Mouse (Mus musculus): ENCODE measurements around the gene Flt1. TPM values are rescaled to one million over a fixed set of nuclear protein-coding genes. Genes with fewer than 3 reads are reported as not detected.

Flt1 gene
- total RNA-seq, 1 experiment = 5.1 TPM

GRCm38 (mm10) chr5:147704890-147705289 is 20.9 kb downstream of the Flt1 start:
- Histone ChIP-seq H3K27ac (ENCODE audit: insufficient read depth, low read depth, low read length, poor library complexity, severe bottlenecking) (no peak overlapping the region), H3K4me3 (ENCODE audit: insufficient read depth in 1 of 2, low read depth in 1 of 2, low read length in 2 of 2, poor library complexity in 1 of 2, severe bottlenecking in 1 of 2) (no peak overlapping the region), H3K9ac (ENCODE audit: insufficient read depth, low read depth, low read length, poor library complexity, severe bottlenecking) (no peak overlapping the region), H3K4me1 (ENCODE audit: control insufficient read depth in 2 of 2, insufficient read depth in 2 of 2, low read length in 2 of 2, poor library complexity in 1 of 2) (peaks cover 0 to 2% of the 10 kb centered on the region in 2 experiments; a peak in 1 of 4 replicates), H3K36me3 (ENCODE audit: control insufficient read depth, insufficient read depth, low read length, poor library complexity, severe bottlenecking) (no peaks in the 10 kb centered on the region), H3K9me3 (ENCODE audit: control insufficient read depth, insufficient read depth, low read depth, low read length) (no peaks in the 10 kb centered on the region)
- in situ Hi-C loops (cut with MboI; ENCODE audit: low sequenced_read_pairs in 2 of 2, unreplicated experiment in 2 of 2) = no loop called here
- TF ChIP-seq CHD2 (IDR thresholded peaks at IDR 0.05; ENCODE audit: low read depth, low read length) = no peak
- no peak for TF ChIP-seq HCFC1 (IDR thresholded peaks at IDR 0.05; ENCODE audit: borderline replicate concordance, insufficient read depth, low read length)
- TF ChIP-seq ZC3H11A (IDR thresholded peaks at IDR 0.05; ENCODE audit: borderline replicate concordance, low read depth, low read length) = no peak
- TF ChIP-seq ZNF384 (IDR thresholded peaks at IDR 0.05; ENCODE audit: low read depth, low read length) = no peak
- TF ChIP-seq MAFK (IDR thresholded peaks at IDR 0.05; ENCODE audit: insufficient read depth, low read depth, low read length) = no peak
- no peak for DNase-seq (ENCODE audit: low read depth, low spot score)

GRCm38 (mm10) chr5:147702423-147702822 is 23.4 kb downstream of the Flt1 start:
- TF ChIP-seq ZC3H11A (IDR thresholded peaks at IDR 0.05; ENCODE audit: borderline replicate concordance, low read depth, low read length) (no peak), ZNF384 (IDR thresholded peaks at IDR 0.05; ENCODE audit: low read depth, low read length) (no peak), MAFK (IDR thresholded peaks at IDR 0.05; ENCODE audit: insufficient read depth, low read depth, low read length) (no peak), CHD2 (IDR thresholded peaks at IDR 0.05; ENCODE audit: low read depth, low read length) (no peak), HCFC1 (IDR thresholded peaks at IDR 0.05; ENCODE audit: borderline replicate concordance, insufficient read depth, low read length) (no peak)
- Histone ChIP-seq H3K9me3 (ENCODE audit: control insufficient read depth, insufficient read depth, low read depth, low read length) (no peaks in the 10 kb centered on the region), H3K4me3 (ENCODE audit: insufficient read depth in 1 of 2, low read depth in 1 of 2, low read length in 2 of 2, poor library complexity in 1 of 2, severe bottlenecking in 1 of 2) (no peak overlapping the region), H3K4me1 (ENCODE audit: control insufficient read depth in 2 of 2, insufficient read depth in 2 of 2, low read length in 2 of 2, poor library complexity in 1 of 2) (peaks cover 0 to 2% of the 10 kb centered on the region in 2 experiments; a peak in 1 of 4 replicates), H3K9ac (ENCODE audit: insufficient read depth, low read depth, low read length, poor library complexity, severe bottlenecking) (no peak overlapping the region), H3K36me3 (ENCODE audit: control insufficient read depth, insufficient read depth, low read length, poor library complexity, severe bottlenecking) (no peaks in the 10 kb centered on the region), H3K27ac (ENCODE audit: insufficient read depth, low read depth, low read length, poor library complexity, severe bottlenecking) (no peak overlapping the region)
- in situ Hi-C loops (cut with MboI; ENCODE audit: low sequenced_read_pairs in 2 of 2, unreplicated experiment in 2 of 2) = no loop called here
- no peak for DNase-seq (ENCODE audit: low read depth, low spot score)

GRCm38 (mm10) chr5:147701024-147701423 is 24.8 kb downstream of the Flt1 start:
- Histone ChIP-seq H3K9ac (ENCODE audit: insufficient read depth, low read depth, low read length, poor library complexity, severe bottlenecking) (no peak overlapping the region), H3K4me1 (ENCODE audit: control insufficient read depth in 2 of 2, insufficient read depth in 2 of 2, low read length in 2 of 2, poor library complexity in 1 of 2) (peaks cover 0 to 2% of the 10 kb centered on the region in 2 experiments; a peak in 1 of 4 replicates), H3K27ac (ENCODE audit: insufficient read depth, low read depth, low read length, poor library complexity, severe bottlenecking) (no peak overlapping the region), H3K4me3 (ENCODE audit: insufficient read depth in 1 of 2, low read depth in 1 of 2, low read length in 2 of 2, poor library complexity in 1 of 2, severe bottlenecking in 1 of 2) (no peak overlapping the region), H3K9me3 (ENCODE audit: control insufficient read depth, insufficient read depth, low read depth, low read length) (no peaks in the 10 kb centered on the region), H3K36me3 (ENCODE audit: control insufficient read depth, insufficient read depth, low read length, poor library complexity, severe bottlenecking) (no peaks in the 10 kb centered on the region)
- in situ Hi-C loops (cut with MboI; ENCODE audit: low sequenced_read_pairs in 2 of 2, unreplicated experiment in 2 of 2) = no loop called here
- no peak for DNase-seq (ENCODE audit: low read depth, low spot score)
- TF ChIP-seq MAFK (IDR thresholded peaks at IDR 0.05; ENCODE audit: insufficient read depth, low read depth, low read length) (no peak), CHD2 (IDR thresholded peaks at IDR 0.05; ENCODE audit: low read depth, low read length) (no peak), HCFC1 (IDR thresholded peaks at IDR 0.05; ENCODE audit: borderline replicate concordance, insufficient read depth, low read length) (no peak), ZC3H11A (IDR thresholded peaks at IDR 0.05; ENCODE audit: borderline replicate concordance, low read depth, low read length) (no peak), ZNF384 (IDR thresholded peaks at IDR 0.05; ENCODE audit: low read depth, low read length) (no peak)

GRCm38 (mm10) chr5:147698044-147698443 is 27.8 kb downstream of the Flt1 start:
- no peaks in the 10 kb centered on the region for H3K36me3 ChIP-seq (ENCODE audit: control insufficient read depth, insufficient read depth, low read length, poor library complexity, severe bottlenecking)
- TF ChIP-seq ZNF384 (IDR thresholded peaks at IDR 0.05; ENCODE audit: low read depth, low read length) (no peak), CHD2 (IDR thresholded peaks at IDR 0.05; ENCODE audit: low read depth, low read length) (no peak), HCFC1 (IDR thresholded peaks at IDR 0.05; ENCODE audit: borderline replicate concordance, insufficient read depth, low read length) (no peak), MAFK (IDR thresholded peaks at IDR 0.05; ENCODE audit: insufficient read depth, low read depth, low read length) (no peak), ZC3H11A (IDR thresholded peaks at IDR 0.05; ENCODE audit: borderline replicate concordance, low read depth, low read length) (no peak)
- DNase-seq (ENCODE audit: low read depth, low spot score) = no peak
- H3K9ac ChIP-seq (ENCODE audit: insufficient read depth, low read depth, low read length, poor library complexity, severe bottlenecking) = no peak overlapping the region
- H3K27ac ChIP-seq (ENCODE audit: insufficient read depth, low read depth, low read length, poor library complexity, severe bottlenecking) = no peak overlapping the region
- no peaks in the 10 kb centered on the region for H3K9me3 ChIP-seq (ENCODE audit: control insufficient read depth, insufficient read depth, low read depth, low read length)
- in situ Hi-C loops (cut with MboI; ENCODE audit: low sequenced_read_pairs in 2 of 2, unreplicated experiment in 2 of 2) = no loop called here
- no peaks in the 10 kb centered on the region for H3K4me1 ChIP-seq (ENCODE audit: control insufficient read depth in 2 of 2, insufficient read depth in 2 of 2, low read length in 2 of 2, poor library complexity in 1 of 2)
- no peak overlapping the region for H3K4me3 ChIP-seq (ENCODE audit: insufficient read depth in 1 of 2, low read depth in 1 of 2, low read length in 2 of 2, poor library complexity in 1 of 2, severe bottlenecking in 1 of 2)

- no peak overlapping the region for H3K9ac ChIP-seq (ENCODE audit: insufficient read depth, low read depth, low read length, poor library complexity, severe bottlenecking)
- no peaks in the 10 kb centered on the region for H3K36me3 ChIP-seq (ENCODE audit: control insufficient read depth, insufficient read depth, low read length, poor library complexity, severe bottlenecking)
- no peaks in the 10 kb centered on the region for H3K9me3 ChIP-seq (ENCODE audit: control insufficient read depth, insufficient read depth, low read depth, low read length)
- TF ChIP-seq CHD2 (IDR thresholded peaks at IDR 0.05; ENCODE audit: low read depth, low read length) (no peak), MAFK (IDR thresholded peaks at IDR 0.05; ENCODE audit: insufficient read depth, low read depth, low read length) (no peak), ZC3H11A (IDR thresholded peaks at IDR 0.05; ENCODE audit: borderline replicate concordance, low read depth, low read length) (no peak), HCFC1 (IDR thresholded peaks at IDR 0.05; ENCODE audit: borderline replicate concordance, insufficient read depth, low read length) (no peak), ZNF384 (IDR thresholded peaks at IDR 0.05; ENCODE audit: low read depth, low read length) (no peak)
- no peaks in the 10 kb centered on the region for H3K4me1 ChIP-seq (ENCODE audit: control insufficient read depth in 2 of 2, insufficient read depth in 2 of 2, low read length in 2 of 2, poor library complexity in 1 of 2)
- H3K4me3 ChIP-seq (ENCODE audit: insufficient read depth in 1 of 2, low read depth in 1 of 2, low read length in 2 of 2, poor library complexity in 1 of 2, severe bottlenecking in 1 of 2) = no peak overlapping the region
- no peak overlapping the region for H3K27ac ChIP-seq (ENCODE audit: insufficient read depth, low read depth, low read length, poor library complexity, severe bottlenecking)
- no peak for DNase-seq (ENCODE audit: low read depth, low spot score)
- in situ Hi-C loops (cut with MboI; ENCODE audit: low sequenced_read_pairs in 2 of 2, unreplicated experiment in 2 of 2) = no loop called here
These were observed 28.6 kb downstream of the Flt1 start for GRCm38 (mm10) chr5:147697165-147697564.
